Mouse (Mus musculus) adrenal gland, postnatal 36 days (tissue): ENCODE measurements around the gene Dlg2. TPM values are rescaled to one million over a fixed set of nuclear protein-coding genes. Genes with fewer than 3 reads are reported as not detected.

Source experiments
- DNase-seq, 2 experiments: peaks; one replicate each; pipeline ENCODE4 v3.0.0; 2021; ENCODE audit warnings: mixed read lengths in 1 of 2
- total RNA-seq, 2 experiments: library from RNA; stranded (reverse); gene quantifications; 2 replicates each; pipeline ENCODE4 v1.2.3; 2021

The Dlg2 gene
- total RNA-seq, 2 experiments from 2014 or later, result 93.3 to 123 TPM

DNA sequence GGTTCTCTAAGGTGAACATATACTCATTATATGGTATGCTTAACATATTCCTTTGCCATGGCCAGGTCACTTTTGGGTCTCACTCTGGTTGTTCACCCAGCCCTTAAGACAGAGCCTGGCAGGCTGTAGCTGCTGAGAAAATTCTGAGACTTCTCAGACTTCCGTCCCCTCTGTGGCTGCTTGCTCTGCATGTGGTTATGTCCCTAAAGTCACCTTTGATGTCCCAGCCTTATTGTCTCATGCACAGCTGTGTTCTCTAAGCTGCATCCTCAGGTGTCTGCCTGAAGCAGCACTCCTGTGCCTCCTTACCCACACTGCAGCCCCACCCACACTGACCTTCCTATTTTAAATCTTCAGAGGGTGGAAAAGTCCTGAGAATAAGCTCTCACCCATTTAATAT, 1922.4 kb downstream of the Dlg2 start:
- no peak for DNase-seq

DNA sequence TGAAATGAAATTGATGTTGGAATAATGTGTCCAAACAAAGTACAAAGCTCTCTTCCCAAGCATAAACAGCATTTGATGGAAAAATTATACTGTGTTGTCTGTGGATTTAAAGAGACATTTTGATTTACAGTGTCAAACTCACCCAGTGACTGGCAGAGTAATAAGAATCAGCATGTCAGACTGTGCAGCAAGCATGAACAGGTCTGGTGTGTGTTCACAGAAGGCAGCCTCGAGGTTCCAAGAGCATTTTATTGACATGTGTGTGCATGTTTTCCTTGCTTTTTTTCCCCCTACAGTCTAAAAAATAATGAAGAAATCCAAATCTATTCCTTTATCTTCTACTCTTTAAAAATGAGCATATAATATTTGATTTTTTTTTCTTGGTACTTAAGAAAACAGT, 1924.1 kb downstream of the Dlg2 start:
- no peak for DNase-seq

DNA sequence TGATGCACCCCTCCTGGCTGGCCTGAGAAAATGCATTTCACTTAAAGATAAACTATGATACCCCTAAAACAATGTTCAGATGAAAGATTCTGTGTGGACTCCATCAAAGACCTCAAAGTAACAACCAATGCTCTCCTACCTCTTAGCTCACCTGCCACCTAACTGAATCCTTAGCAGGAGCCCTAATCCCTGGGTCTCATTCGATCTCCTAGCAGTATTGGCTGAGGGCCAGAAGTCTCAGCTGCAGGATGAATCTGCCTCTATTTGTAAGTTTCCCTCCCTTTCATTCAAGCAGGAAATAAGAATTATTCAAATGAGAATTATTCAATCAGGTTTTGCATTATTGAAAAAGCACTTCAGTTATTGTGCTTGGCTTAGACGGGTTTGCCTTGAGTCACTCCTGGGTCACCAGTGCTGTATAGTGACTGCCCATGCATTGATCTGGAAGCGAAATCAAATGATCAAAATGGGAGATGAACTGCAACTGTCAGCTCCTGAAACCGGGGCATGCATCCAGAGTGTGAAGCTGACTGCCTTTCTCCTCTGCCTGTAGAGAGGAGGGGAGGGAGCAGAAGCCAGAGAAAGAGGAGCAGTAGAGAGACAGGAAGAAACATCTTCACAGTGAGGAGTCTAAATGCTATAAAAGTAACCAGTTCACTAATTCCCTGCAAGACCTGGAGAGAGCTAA, 1924.7 kb downstream of the Dlg2 start:
- DNase-seq, result no peak

DNA sequence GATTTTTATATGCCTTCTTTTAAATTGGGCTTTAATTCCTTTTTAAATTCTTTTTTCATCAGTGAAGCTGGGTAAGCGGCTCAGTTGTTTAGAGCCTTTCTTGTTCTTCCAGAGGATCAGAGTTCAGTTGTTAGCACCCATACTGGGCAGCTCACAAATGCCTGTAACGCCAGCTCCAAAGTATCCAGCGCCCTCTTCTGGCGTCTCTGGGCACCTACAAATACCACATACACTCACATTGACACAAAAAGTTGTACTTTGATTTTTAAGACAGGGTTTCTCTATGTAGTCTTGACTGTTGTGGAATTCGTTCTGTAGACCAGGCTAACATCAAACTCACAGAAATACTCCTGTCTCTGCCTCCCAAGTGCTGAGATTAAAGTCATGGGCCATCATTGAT, 1932.0 kb downstream of the Dlg2 start:
- no peak for DNase-seq

DNA sequence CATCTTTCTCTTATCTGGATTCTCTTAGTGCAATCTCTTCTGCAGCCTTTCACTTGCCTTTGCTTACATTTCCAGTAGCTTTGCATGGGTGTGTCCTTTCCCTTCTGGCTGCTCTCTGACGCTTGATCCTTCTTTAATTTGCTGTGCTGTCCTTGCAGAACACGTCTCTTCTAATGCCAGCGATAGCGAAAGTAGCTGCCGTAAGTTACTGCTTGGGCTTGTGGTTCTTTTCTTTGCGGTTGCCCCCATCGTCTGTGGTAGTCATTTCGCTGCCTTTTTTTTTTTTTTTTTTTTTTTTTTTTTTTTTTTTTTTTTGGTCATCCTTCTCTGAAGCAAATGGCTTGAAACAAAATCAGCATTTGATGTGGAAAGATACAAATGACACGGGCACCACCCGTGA, 1944.0 kb downstream of the Dlg2 start:
- DNase-seq, result no peak

DNA sequence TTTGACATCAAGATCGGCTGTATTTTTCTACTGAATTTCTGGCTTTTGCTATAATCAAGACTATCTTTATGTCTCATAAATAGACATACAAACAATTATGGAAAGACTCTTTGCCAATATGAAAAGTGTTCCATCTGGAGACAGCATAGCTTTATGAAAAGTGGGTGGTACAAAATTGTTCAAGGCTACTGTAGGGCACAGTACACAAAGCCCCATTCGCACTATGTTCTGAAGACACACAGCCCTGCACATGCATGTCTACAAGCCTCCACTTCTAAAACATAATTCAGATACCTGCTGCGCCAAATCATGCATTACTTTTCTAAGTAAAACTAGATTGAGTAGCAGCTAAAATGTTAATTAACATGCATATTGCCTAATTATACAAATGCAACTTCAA, 1946.5 kb downstream of the Dlg2 start:
- DNase-seq, result no peak

DNA sequence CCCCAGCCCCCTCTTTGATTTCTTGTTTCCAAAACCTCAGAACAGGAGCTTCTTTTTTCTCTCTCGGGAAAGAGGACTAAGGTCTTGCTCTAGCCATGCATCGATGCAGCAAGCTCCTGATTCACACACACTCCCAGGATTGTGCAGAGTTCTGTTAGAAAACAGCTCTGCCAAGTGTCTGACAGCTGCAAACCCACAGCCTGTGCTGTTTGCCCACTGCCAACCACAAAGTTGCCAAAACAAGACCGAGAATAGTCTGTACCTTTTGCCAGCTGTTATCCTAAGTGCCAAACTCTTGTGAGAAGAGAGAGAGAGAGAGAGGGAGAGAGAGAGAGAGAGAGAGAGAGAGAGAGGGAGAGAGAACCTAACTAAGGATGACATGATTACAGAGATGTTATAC, 1948.2 kb downstream of the Dlg2 start:
- no peak for DNase-seq

DNA sequence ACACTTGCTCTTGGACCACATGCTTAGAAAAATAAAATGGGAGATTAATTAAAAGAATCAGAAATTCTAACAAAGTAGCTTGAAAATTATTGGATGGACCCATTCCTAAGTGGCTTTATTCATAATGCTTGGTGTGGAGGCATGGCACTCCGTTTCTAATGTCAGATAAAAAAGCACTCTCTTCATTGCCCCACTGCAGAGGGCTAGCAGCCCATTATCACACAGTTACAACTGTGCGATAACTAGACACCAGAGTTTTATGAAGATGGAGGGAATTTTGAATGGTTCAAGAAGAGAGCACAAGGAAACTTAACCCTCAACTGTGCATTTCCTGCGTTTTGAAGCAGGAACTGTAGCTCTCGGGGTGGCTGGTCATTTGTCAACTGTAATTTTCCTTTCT, 1950.8 kb downstream of the Dlg2 start:
- DNase-seq, result no peak

DNA sequence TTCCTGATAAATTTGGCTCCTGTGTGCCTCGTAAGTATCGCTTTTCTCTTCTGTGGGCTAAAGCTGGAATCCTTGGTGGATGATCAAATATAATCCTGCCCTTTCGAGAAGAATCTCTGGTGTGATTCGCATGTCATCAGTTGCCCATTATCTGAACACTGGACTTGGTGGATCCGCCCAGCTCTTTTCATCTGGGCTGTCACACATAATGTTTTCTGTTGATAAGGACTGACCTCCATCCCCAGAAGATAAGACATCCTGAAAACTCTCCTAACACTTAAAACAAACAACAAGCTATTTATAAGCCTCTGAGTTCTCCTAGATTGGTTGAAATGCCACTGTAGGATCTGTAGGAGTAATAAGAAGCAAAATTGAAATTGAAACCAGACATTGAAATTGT, 1952.2 kb downstream of the Dlg2 start:
- DNase-seq, result no peak

DNA sequence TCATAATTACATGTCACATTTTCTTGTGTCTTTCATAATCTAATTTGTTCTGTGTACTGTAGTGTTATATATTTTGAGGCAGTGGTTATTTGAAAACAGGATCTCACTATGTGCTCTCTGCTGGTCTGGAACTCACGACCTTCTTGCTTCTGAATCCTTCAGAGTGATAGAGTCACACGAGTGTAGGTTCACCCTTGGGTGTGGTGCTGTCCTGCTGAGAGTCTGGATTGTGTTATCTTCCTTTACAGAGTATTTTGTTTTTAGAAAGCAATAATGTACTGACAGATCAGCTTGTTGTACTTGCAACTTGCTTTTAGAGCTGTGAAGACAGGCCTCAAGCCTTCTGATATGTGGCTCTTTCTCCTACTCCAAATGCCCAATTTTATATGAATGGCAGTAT, 1953.8 kb downstream of the Dlg2 start:
- DNase-seq, result no peak

DNA sequence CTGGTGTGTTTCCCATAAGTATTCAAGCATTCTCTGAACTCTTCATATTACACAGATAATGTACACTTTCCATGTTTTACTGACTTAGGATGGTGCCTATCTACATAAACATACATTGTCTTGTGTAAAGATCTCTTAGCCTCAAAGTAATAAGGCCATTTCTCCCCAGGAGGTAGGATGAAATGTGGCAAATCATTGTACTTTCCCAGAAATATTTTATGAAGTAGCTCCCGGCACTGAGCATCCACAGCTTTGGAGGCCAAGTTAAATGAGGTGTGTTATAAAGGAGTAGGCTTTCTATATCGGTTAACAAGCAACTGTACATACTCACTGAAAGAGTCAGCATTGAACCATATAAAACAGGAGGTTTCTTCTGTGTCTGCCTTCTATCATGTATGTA, 1960.7 kb downstream of the Dlg2 start:
- no peak for DNase-seq

DNA sequence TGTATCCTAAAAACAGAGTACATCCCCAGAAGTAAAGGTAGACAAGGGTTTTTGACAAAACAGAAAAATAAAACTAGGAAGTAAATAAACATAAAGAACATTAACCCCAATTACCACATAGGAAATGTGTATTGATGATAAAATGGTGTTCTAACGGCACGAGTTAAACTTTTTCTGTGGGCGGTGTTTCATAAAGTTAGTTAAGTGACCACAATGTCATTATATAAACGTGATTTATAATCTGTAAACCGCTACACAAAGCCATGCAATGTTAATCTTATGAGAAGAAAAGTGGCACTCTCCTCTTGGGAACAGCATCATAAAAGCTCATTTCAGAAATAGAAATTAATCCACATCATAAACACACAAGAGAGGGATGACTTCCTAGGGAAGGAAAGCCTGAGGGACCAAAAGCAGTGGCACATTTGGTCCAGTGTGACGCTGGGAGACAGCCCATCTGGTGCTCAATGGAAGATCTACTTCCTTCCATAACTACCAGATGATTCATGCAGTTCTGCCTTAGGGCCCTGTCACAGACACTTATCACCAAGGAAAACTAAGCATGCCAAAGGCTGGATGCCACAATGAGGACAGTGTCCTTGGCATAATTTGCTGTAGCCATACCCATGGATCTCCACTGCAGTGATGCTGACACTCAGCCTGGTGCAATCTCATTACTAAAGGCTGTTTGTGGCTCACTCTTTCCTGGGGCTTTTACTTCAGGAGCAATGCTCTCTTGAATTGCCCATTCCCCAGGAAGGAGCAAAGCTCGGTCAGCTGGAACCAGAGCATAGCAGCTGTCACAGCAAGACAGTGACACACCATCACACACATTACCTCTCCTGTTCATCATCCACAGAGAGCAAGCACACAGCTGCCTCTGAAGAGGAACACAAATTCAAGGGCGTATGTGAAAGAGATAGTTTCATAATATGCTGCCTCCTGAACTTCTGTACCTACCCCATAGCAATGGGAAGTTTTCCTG, 1963.3 kb downstream of the Dlg2 start:
- peak; percentile 38 to 67 for DNase-seq

DNA sequence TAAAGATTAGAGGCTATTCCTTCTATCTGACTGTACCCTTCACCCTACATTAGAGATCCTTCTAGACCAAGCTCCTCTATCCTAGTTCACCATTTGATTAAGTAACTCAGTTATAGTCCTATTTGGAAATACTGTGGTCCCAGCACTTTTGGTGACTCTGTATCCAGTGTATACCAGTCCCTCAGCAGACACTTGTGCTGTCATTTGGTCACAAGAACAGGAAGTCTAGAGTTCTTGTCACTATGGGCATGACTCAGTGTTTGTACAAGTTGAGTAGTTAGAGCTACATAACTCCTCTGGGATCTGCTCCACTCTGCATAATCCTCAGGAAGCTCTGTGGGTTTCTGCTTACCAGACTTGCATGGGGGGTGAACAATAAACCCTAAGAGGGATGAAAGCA, 1965.1 kb downstream of the Dlg2 start:
- no peak for DNase-seq

DNA sequence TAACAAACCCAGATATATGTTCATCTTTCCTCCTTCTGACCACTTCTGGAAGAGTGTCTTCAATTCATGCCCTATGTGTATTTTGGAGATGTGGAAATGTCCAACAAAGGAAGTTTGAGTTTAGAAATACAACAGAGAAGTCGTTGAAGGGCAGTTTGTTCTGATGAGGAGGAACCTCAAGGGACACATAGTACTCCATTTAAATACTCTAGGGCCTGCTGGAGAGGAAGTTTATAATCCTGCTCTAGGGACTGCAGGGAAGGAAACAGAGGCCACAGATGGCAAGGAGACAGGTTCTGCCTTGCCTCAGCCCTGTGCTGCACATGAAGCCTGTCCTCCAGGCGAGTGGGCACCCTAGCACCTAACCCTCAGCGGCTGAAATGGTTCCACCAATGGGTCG, 1965.6 kb downstream of the Dlg2 start:
- no peak for DNase-seq

DNA sequence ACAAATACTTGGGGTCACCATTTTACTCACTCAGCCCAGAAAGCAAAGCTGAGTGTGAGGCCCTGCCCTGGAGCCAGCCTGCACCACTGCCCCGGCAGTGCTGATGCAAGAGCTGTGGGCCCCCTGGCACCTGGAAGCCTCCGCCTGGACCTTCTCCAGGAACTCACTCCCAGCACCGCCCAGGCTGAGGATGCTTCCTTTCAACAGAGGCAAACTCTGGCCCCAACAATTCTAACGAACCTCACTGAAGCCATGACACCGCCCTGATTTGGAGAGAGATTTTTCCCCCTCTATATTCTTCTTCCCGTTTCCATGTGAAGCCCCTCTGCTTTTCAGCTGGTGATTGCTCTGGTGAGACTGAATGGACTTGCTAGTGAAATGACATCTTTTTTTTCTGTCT, 1971.5 kb downstream of the Dlg2 start:
- peak in 1 of 2 experiments; percentile 29 for DNase-seq

DNA sequence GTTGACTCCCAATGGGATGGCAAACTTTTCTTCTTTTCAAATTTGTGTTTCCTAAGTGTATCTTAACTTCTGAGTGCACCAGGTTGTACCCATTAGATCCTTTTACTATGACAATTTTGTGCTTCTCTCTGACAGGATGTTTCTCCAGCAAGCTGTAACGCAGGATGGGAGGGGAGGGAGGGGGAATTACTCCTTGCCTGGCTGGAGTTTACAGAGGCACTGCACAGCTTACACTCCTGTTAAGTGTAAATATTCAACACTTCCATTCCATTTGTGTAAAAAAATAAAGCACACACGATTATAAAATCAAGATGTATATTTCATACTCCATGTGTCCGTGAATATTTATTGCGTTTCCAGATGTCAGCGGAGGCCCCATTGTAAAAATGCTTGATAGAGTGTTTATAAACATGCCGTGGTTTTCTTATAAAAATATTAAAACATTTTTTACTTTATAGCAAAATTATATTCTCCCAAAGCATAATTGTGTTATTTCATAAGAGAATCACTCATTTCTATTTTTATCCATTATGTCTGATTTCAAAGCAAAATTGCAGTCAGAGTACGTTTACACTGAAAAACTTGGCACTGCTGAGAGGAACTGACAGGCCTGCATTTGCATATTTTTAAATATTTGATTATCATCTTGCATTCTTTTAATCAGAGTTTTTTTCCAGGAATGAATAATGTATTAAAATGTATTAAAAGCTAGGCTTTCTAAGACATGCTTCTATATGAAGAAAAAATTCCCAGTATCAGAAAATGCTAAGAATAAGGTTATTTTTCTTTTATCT, 1972.5 kb downstream of the Dlg2 start:
- no peak for DNase-seq

DNA sequence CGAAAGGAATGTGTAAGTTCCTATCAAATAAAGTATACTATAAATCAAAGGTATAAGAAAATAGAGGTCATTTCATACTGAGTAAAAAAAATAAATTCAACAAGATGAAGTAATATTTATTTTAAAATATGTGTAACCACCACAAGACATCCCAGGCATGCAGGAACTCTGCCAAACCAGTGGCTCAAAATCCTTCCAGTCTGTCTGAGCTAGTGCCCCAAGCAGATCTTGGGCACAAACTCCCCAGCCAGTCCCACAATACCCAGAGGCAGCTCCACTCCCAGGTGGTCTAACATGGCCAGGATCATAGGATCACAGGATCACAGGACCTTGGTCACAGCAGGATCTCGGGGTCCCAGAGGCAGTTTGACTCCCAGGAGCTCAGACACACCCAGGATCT, 1977.7 kb downstream of the Dlg2 start:
- no peak for DNase-seq

DNA sequence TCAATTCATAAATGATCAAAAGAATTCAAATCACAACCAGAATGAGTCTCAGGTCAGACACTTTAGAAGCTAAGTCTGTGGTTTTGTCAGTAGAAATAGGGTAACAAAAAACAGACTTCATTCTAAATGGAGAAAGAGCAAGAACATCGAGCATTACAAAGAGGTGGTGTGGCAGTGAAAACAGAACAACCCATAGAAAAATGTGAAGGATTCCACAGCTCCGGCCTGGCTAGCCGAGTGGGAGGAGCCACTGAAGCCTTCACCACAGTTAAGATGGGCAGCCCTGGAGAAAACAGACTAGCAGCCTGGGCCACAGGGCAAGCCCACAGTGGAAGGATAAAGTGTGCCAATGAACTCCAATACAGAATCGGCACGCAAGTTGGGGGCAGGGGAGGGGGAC, 1979.5 kb downstream of the Dlg2 start:
- no peak for DNase-seq

DNA sequence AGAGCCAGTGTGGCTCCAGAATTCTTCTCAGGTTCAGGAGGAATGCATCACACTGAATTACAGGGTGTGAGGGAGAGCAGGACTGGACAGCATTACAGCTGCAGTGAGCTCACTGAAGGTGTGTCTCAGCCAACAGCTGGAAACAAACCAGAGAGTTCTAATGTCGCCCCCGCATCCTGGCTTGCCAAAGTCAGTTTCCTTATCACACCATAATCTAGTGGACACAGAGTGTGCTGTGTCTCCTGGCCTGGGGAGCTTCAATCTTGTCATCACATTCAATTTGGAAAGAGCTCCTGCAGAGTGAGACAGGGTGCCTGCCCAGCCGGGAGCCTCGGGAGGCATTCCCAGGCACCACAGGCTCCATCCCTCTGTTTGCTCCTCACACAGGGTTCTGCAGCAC, 1981.3 kb downstream of the Dlg2 start:
- no peak for DNase-seq

DNA sequence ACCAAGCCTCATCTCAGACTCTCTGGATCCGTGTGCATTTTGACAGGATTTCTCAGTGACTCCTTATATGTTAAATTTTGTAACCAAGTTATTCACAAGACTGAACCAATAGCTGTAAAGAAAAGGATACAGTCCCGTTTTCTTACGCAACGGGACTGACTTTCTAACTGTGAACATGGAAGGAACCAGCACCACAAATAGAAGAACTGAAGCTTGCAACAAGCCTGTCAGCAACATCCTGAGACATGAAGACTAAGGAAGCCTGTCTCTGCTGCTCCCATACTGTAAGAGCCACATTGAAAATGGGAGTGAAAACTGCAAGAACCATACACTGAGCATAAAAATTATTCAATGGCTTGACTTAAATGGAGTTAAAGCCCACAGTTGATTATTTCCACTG, 1981.8 kb downstream of the Dlg2 start:
- DNase-seq, result no peak

DNA sequence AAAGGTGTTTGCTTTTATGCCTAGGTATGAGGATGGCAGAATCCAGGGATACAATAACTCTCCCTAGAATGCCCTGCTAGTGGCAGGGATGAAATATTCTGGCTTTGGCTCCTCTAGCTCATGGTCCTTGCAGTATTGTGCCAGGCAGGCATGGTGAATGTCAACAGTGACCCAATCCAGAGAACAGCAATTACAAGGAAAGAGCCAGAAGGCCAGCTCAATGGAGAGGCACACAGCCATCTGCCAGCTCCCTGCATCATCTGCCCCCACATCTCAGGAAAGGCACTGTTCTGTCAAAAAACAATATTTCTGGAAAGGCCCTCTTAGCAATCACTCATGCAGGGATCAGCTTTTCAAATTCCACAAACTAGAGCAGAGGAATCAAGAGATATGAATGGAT, 1984.1 kb downstream of the Dlg2 start:
- DNase-seq, result peak in 1 of 2 experiments; percentile 23

DNA sequence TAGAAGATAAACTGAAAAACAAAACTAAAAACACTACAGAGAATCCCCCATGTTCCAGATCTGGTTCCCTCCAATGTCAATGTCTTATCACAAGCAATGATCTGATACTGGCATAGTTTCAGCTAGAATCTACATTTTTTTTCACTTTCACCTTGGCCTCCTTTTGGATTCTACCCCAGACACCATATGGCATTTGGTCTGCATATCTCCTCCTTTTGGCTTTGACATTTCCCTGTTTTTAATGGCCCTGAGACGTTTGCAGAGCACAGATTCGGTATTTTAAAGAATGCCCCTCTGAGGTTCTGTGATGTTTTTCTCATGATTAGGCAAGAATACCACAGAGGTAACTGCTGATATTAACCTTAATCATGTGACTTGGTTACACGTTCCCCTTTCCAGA, 1984.8 kb downstream of the Dlg2 start:
- no peak for DNase-seq
